Mouse (Mus musculus): ENCODE measurements around the gene Gm20865.
"Not testable (repeated sequence)": the region's sequence is repeated elsewhere in the genome, so short reads cannot be mapped to it uniquely, and the experiment has no call there.

The Gm20865 gene

DNA sequence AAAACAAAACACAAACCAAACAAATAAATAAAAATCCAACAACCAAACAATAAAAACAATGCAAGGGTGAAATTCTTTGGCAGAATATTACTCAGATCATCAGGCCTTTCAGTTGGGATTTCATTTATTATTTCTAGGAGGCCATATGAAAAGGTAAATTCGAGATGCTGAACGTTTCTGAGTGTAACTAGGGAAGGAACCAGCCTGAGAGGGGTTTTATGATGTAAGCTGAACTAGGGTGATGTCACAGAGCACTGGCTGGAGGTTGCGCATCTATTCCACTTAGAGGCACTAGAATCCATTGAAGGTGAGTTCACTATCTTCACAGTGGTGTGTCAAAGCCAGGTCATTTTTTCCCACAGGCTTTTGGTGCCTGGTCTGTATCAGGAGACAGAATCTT, at the start of gene Gm20865:
Gene Gm20865 (plus strand): TSS at position 301 of the 400 bp plus-strand sequence.
- H3K27me3 ChIP-seq (ENCODE audit: insufficient read depth, low read length); H3K9me3 ChIP-seq (ENCODE audit: low read length); H3K4me1 ChIP-seq (replicated peaks; ENCODE audit: low read depth, low read length); H3K36me3 ChIP-seq (ENCODE audit: insufficient read depth, low read length); H3K4me3 ChIP-seq (replicated peaks; ENCODE audit: low read length): not testable (repeated sequence)

Data from E14TG2a.4 (cell line).